Mouse (Mus musculus): ENCODE data around the gene Cirbp. TPM values are rescaled to one million over a fixed set of nuclear protein-coding genes. Genes with fewer than 3 reads are reported as not detected.

Cirbp gene
- total and polyA plus RNA-seq, 2 experiments from 2014 or later = 121 to 330 TPM

GRCm38 (mm10) chr10:80220676-80221075 lies 54.9 kb downstream of the Cirbp start:
- no peak overlapping the region for H3K4me3 ChIP-seq (ENCODE audit: low read depth, low read length)
- ATAC-seq (ENCODE audit: insufficient read depth, low read depth) = no peak

More at GRCm38 (mm10) chr10:80220676-80221075, 54.9 kb downstream of the Cirbp start:
- 60% methylated on average over 8 of the region's 9 CpGs for WGBS
- no peak overlapping the region for H3K27ac ChIP-seq (ENCODE audit: low read depth)
- no peak overlapping the region for H3K9ac ChIP-seq (replicated peaks; ENCODE audit: low read depth, low read length)
- H3K27me3 ChIP-seq (ENCODE audit: control insufficient read depth, insufficient read depth, low read length) = no peaks in the 10 kb centered on the region
- no peaks in the 10 kb centered on the region for H3K4me1 ChIP-seq (ENCODE audit: control insufficient read depth, insufficient read depth)
- H3K9me3 ChIP-seq (replicated peaks; ENCODE audit: control insufficient read depth, low read length) = no peaks in the 10 kb centered on the region
- H3K36me3 ChIP-seq (replicated peaks; ENCODE audit: control insufficient read depth, insufficient read depth, low read length) = no peaks in the 10 kb centered on the region
- H3K4me2 ChIP-seq (ENCODE audit: low read depth, low read length) = no peak overlapping the region
- no peak for DNase-seq (ENCODE audit: low spot score)
- TF ChIP-seq CTCF (IDR thresholded peaks at IDR 0.05; ENCODE audit: low read depth) (no peak), EP300 (IDR thresholded peaks at IDR 0.05; ENCODE audit: low read depth) (no peak)

Other genes starting within 250 kb of the Cirbp start
Only the 30 nearest of the 32 such genes appear.
- 5.3 and 5.6 TPM in 2 replicates for gene Arid3a, start 238.9 kb upstream of the Cirbp start, total RNA-seq (2014; rRNA removed; ENCODE audit: low replicate concordance)
- gene Arid3a, start 238.9 kb upstream of the Cirbp start, polyA plus RNA-seq (2015; fragmentation: Nextera tagmentation; extraction: Ambion mirVana) = 0.65 and 0.77 TPM in 2 replicates
- 29.3 and 51.5 TPM in 2 replicates for gene Wdr18, start 205.8 kb upstream of the Cirbp start, total RNA-seq (2014; rRNA removed; ENCODE audit: low replicate concordance)
- 54.3 and 58.4 TPM in 2 replicates for gene Wdr18, start 205.8 kb upstream of the Cirbp start, polyA plus RNA-seq (2015; fragmentation: Nextera tagmentation; extraction: Ambion mirVana)
- not detected in 2 replicates for gene Grin3b, start 195.3 kb upstream of the Cirbp start, total RNA-seq (2014; rRNA removed; ENCODE audit: low replicate concordance)
- 0.29 and 0.34 TPM in 2 replicates for gene Grin3b, start 195.3 kb upstream of the Cirbp start, polyA plus RNA-seq (2015; fragmentation: Nextera tagmentation; extraction: Ambion mirVana)
- gene Tmem259, start 181.7 kb upstream of the Cirbp start, total RNA-seq (2014; rRNA removed; ENCODE audit: low replicate concordance) = 162 and 182 TPM in 2 replicates
- 18.0 and 18.1 TPM in 2 replicates for gene Tmem259, start 181.7 kb upstream of the Cirbp start, polyA plus RNA-seq (2015; fragmentation: Nextera tagmentation; extraction: Ambion mirVana)
- gene Cnn2, start 177.4 kb upstream of the Cirbp start, total RNA-seq (2014; rRNA removed; ENCODE audit: low replicate concordance) = 142 and 158 TPM in 2 replicates
- 126 and 149 TPM in 2 replicates for gene Cnn2, start 177.4 kb upstream of the Cirbp start, polyA plus RNA-seq (2015; fragmentation: Nextera tagmentation; extraction: Ambion mirVana)
- 10.4 and 11.4 TPM in 2 replicates for gene Abca7, start 169.5 kb upstream of the Cirbp start, total RNA-seq (2014; rRNA removed; ENCODE audit: low replicate concordance)
- 1.9 TPM in 2 replicates for gene Abca7, start 169.5 kb upstream of the Cirbp start, polyA plus RNA-seq (2015; fragmentation: Nextera tagmentation; extraction: Ambion mirVana)
- gene Arhgap45, start 149.3 kb upstream of the Cirbp start, total RNA-seq (2014; rRNA removed; ENCODE audit: low replicate concordance) = 3.9 and 11.0 TPM in 2 replicates
- gene Arhgap45, start 149.3 kb upstream of the Cirbp start, polyA plus RNA-seq (2015; fragmentation: Nextera tagmentation; extraction: Ambion mirVana) = 1.9 TPM in 2 replicates
- 70.6 and 106 TPM in 2 replicates for gene Polr2e, start 126.2 kb upstream of the Cirbp start, total RNA-seq (2014; rRNA removed; ENCODE audit: low replicate concordance)
- 120 and 123 TPM in 2 replicates for gene Polr2e, start 126.2 kb upstream of the Cirbp start, polyA plus RNA-seq (2015; fragmentation: Nextera tagmentation; extraction: Ambion mirVana)
- gene Gpx4, start 118.8 kb upstream of the Cirbp start, total RNA-seq (2014; rRNA removed; ENCODE audit: low replicate concordance) = 490 and 500 TPM in 2 replicates
- gene Gpx4, start 118.8 kb upstream of the Cirbp start, polyA plus RNA-seq (2015; fragmentation: Nextera tagmentation; extraction: Ambion mirVana) = 874 and 900 TPM in 2 replicates
- gene Sbno2, start 60.4 kb upstream of the Cirbp start, total RNA-seq (2014; rRNA removed; ENCODE audit: low replicate concordance) = 21.1 and 22.0 TPM in 2 replicates
- gene Sbno2, start 60.4 kb upstream of the Cirbp start, polyA plus RNA-seq (2015; fragmentation: Nextera tagmentation; extraction: Ambion mirVana) = 5.9 and 6.3 TPM in 2 replicates
- gene Stk11, start 50.2 kb upstream of the Cirbp start, total RNA-seq (2014; rRNA removed; ENCODE audit: low replicate concordance) = 40.3 and 57.4 TPM in 2 replicates
- 10.6 and 10.8 TPM in 2 replicates for gene Stk11, start 50.2 kb upstream of the Cirbp start, polyA plus RNA-seq (2015; fragmentation: Nextera tagmentation; extraction: Ambion mirVana)
- 970 and 972 TPM in 2 replicates for gene Atp5d, start 27.4 kb upstream of the Cirbp start, total RNA-seq (2014; rRNA removed; ENCODE audit: low replicate concordance)
- 1,858 and 1,876 TPM in 2 replicates for gene Atp5d, start 27.4 kb upstream of the Cirbp start, polyA plus RNA-seq (2015; fragmentation: Nextera tagmentation; extraction: Ambion mirVana)
- gene Cbarp, start 25.1 kb upstream of the Cirbp start, total RNA-seq (2014; rRNA removed; ENCODE audit: low replicate concordance) = 2.8 and 5.9 TPM in 2 replicates
- gene Cbarp, start 25.1 kb upstream of the Cirbp start, polyA plus RNA-seq (2015; fragmentation: Nextera tagmentation; extraction: Ambion mirVana) = 1.0 and 1.1 TPM in 2 replicates
- gene Midn, start 17.7 kb upstream of the Cirbp start, total RNA-seq (2014; rRNA removed; ENCODE audit: low replicate concordance) = 100 and 122 TPM in 2 replicates
- gene Midn, start 17.7 kb upstream of the Cirbp start, polyA plus RNA-seq (2015; fragmentation: Nextera tagmentation; extraction: Ambion mirVana) = 12.4 and 15.8 TPM in 2 replicates
- gene 1600002K03Rik, start 7.0 kb downstream of the Cirbp start, total RNA-seq (2014; rRNA removed; ENCODE audit: low replicate concordance) = 0.66 and 8.9 TPM in 2 replicates
- 4.6 and 5.7 TPM in 2 replicates for gene 1600002K03Rik, start 7.0 kb downstream of the Cirbp start, polyA plus RNA-seq (2015; fragmentation: Nextera tagmentation; extraction: Ambion mirVana)
- 2.4 and 3.0 TPM in 2 replicates for gene Efna2, start 13.5 kb downstream of the Cirbp start, total RNA-seq (2014; rRNA removed; ENCODE audit: low replicate concordance)
- gene Efna2, start 13.5 kb downstream of the Cirbp start, polyA plus RNA-seq (2015; fragmentation: Nextera tagmentation; extraction: Ambion mirVana) = 3.3 and 3.7 TPM in 2 replicates
- gene Mum1, start 60.4 kb downstream of the Cirbp start, total RNA-seq (2014; rRNA removed; ENCODE audit: low replicate concordance) = 41.4 and 59.7 TPM in 2 replicates
- gene Mum1, start 60.4 kb downstream of the Cirbp start, polyA plus RNA-seq (2015; fragmentation: Nextera tagmentation; extraction: Ambion mirVana) = 18.4 and 22.9 TPM in 2 replicates
- gene Ndufs7, start 83.1 kb downstream of the Cirbp start, total RNA-seq (2014; rRNA removed; ENCODE audit: low replicate concordance) = 838 and 847 TPM in 2 replicates
- gene Ndufs7, start 83.1 kb downstream of the Cirbp start, polyA plus RNA-seq (2015; fragmentation: Nextera tagmentation; extraction: Ambion mirVana) = 1,203 and 1,284 TPM in 2 replicates
- gene Gamt, start 95.0 kb downstream of the Cirbp start, total RNA-seq (2014; rRNA removed; ENCODE audit: low replicate concordance) = 27.2 and 27.7 TPM in 2 replicates
- 22.8 and 25.7 TPM in 2 replicates for gene Gamt, start 95.0 kb downstream of the Cirbp start, polyA plus RNA-seq (2015; fragmentation: Nextera tagmentation; extraction: Ambion mirVana)
- gene Dazap1, start 95.5 kb downstream of the Cirbp start, total RNA-seq (2014; rRNA removed; ENCODE audit: low replicate concordance) = 88.9 and 96.2 TPM in 2 replicates
- gene Dazap1, start 95.5 kb downstream of the Cirbp start, polyA plus RNA-seq (2015; fragmentation: Nextera tagmentation; extraction: Ambion mirVana) = 24.8 and 30.3 TPM in 2 replicates
- gene Rps15, start 126.5 kb downstream of the Cirbp start, total RNA-seq (2014; rRNA removed; ENCODE audit: low replicate concordance) = 1,030 and 1,317 TPM in 2 replicates
- gene Rps15, start 126.5 kb downstream of the Cirbp start, polyA plus RNA-seq (2015; fragmentation: Nextera tagmentation; extraction: Ambion mirVana) = 499 and 510 TPM in 2 replicates
- 1.4 and 3.4 TPM in 2 replicates for gene Apc2, start 130.0 kb downstream of the Cirbp start, total RNA-seq (2014; rRNA removed; ENCODE audit: low replicate concordance)
- gene Apc2, start 130.0 kb downstream of the Cirbp start, polyA plus RNA-seq (2015; fragmentation: Nextera tagmentation; extraction: Ambion mirVana) = 0.77 and 0.83 TPM in 2 replicates
- gene 2310011J03Rik, start 154.6 kb downstream of the Cirbp start, total RNA-seq (2014; rRNA removed; ENCODE audit: low replicate concordance) = 13.5 and 41.4 TPM in 2 replicates
- 35.2 and 37.4 TPM in 2 replicates for gene 2310011J03Rik, start 154.6 kb downstream of the Cirbp start, polyA plus RNA-seq (2015; fragmentation: Nextera tagmentation; extraction: Ambion mirVana)
- gene Pcsk4, start 163.5 kb downstream of the Cirbp start, total RNA-seq (2014; rRNA removed; ENCODE audit: low replicate concordance) = not detected in 2 replicates
- gene Pcsk4, start 163.5 kb downstream of the Cirbp start, polyA plus RNA-seq (2015; fragmentation: Nextera tagmentation; extraction: Ambion mirVana) = 2.0 and 2.1 TPM in 2 replicates
- not detected in 2 replicates for gene Reep6, start 164.0 kb downstream of the Cirbp start, total RNA-seq (2014; rRNA removed; ENCODE audit: low replicate concordance)
- gene Reep6, start 164.0 kb downstream of the Cirbp start, polyA plus RNA-seq (2015; fragmentation: Nextera tagmentation; extraction: Ambion mirVana) = 0.85 and 1.0 TPM in 2 replicates
- 18.5 and 34.6 TPM in 2 replicates for gene Adamtsl5, start 182.4 kb downstream of the Cirbp start, total RNA-seq (2014; rRNA removed; ENCODE audit: low replicate concordance)
- gene Adamtsl5, start 182.4 kb downstream of the Cirbp start, polyA plus RNA-seq (2015; fragmentation: Nextera tagmentation; extraction: Ambion mirVana) = 12.6 and 14.6 TPM in 2 replicates
- gene Plk5, start 190.5 kb downstream of the Cirbp start, total RNA-seq (2014; rRNA removed; ENCODE audit: low replicate concordance) = 1.7 TPM in 1 of 2 replicates, not detected in the other
- 0.05 TPM in 2 replicates for gene Plk5, start 190.5 kb downstream of the Cirbp start, polyA plus RNA-seq (2015; fragmentation: Nextera tagmentation; extraction: Ambion mirVana)
- gene Mex3d, start 221.7 kb downstream of the Cirbp start, total RNA-seq (2014; rRNA removed; ENCODE audit: low replicate concordance) = 20.0 and 26.4 TPM in 2 replicates
- 2.2 and 2.9 TPM in 2 replicates for gene Mex3d, start 221.7 kb downstream of the Cirbp start, polyA plus RNA-seq (2015; fragmentation: Nextera tagmentation; extraction: Ambion mirVana)
- 35.1 and 35.3 TPM in 2 replicates for gene Mbd3, start 233.6 kb downstream of the Cirbp start, total RNA-seq (2014; rRNA removed; ENCODE audit: low replicate concordance)
- gene Mbd3, start 233.6 kb downstream of the Cirbp start, polyA plus RNA-seq (2015; fragmentation: Nextera tagmentation; extraction: Ambion mirVana) = 75.6 and 78.0 TPM in 2 replicates
- 1,589 and 2,020 TPM in 2 replicates for gene Uqcr11, start 240.8 kb downstream of the Cirbp start, total RNA-seq (2014; rRNA removed; ENCODE audit: low replicate concordance)
- gene Uqcr11, start 240.8 kb downstream of the Cirbp start, polyA plus RNA-seq (2015; fragmentation: Nextera tagmentation; extraction: Ambion mirVana) = 3,128 and 3,343 TPM in 2 replicates

Measured in heart, postnatal 0 days (tissue).